Mouse (Mus musculus) megakaryocyte, adult 5-6 weeks (primary cell): ENCODE measurements around the gene Ntf3. TPM values are rescaled to one million over a fixed set of nuclear protein-coding genes. Genes with fewer than 3 reads are reported as not detected.

Experiments used
- ATAC-seq: 2 replicates; pipeline ENCODE4 v1.8.0; 2016; ENCODE audit warnings: mild to moderate bottlenecking, inconsistent platforms; ENCODE audit not compliant: poor library complexity, severe bottlenecking
- total RNA-seq, 2 experiments: library from RNA; stranded (forward) in 1 of 2; stranded (reverse) in 1 of 2; fragments of 153-499, 151-499 nt in 1 of 2; fragments of 221-1000, 200-1000 nt in 1 of 2; gene quantifications; 2 replicates each; pipeline versions ENCODE4 v1.2.3 to v1.2.4; 2015 to 2017

Ntf3 gene
- not detected in 2 replicates for total RNA-seq (2015)
- total RNA-seq (2017), result not detected in 2 replicates

- ATAC-seq, result no peak
Measured at GRCm38 (mm10) chr6:126166548-126167207, at the start of gene Ntf3. TSS of gene Ntf3 (minus strand) at chr6:126166910.

DNA sequence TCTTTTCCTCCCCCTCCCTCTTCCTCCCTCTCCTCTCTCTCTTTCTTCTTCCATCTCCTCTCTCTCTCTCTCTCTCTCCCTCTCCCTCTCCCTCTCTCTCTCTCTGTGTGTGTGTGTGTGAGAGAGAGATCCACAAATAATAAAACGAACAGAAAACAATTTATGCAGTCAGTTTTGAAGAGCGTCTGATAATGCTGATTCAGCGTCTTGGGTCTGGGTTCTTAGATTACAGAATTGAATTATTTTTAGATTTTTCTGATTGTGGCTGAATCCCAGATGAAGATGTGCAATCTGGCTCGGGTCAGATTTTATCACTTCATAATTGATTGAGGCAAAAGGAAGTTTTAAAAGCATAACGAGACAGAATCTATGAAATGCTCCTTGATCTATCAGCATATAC, 46.6 kb upstream of the Ntf3 start:
- no peak for ATAC-seq

DNA sequence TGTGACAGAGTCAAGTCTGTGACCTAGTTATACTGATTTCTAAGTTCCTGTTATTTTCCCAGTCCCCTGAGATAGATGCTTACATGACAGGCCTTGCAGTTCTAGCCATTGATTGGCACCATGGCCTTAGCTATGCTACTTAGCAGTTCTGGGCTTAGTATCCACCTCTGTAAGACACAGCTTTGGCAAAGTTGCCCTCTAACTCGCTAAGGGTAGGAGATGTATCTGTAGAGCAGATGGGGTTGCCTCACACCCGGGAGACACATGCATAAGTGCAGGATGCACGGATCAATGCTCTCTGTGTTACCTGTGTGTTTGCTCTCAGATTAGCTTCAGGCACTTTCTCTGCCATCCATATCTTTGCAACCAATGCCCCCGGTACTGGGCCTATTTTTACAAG, 36.7 kb upstream of the Ntf3 start:
- no peak for ATAC-seq

- no peak for ATAC-seq
Measured at GRCm38 (mm10) chr6:126202959-126203358, 36.2 kb upstream of the Ntf3 start.

DNA sequence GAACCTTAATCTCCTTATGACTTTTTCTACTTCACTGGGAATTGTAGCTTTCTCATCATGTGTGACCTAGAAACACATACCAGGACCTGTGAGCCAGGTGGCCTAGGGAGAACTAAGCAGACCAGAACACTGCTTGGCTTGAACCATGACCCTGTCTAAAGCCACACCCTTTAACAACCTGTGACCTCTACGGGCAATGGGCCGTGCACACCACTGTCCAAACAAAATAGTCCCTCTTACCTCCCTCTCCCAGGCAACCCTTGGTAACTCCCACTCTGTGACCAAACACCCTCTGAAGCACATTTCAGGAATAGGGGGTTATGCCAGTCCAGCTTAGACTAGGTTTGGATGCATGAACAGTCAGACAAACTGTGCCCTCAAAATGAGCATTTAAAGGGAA, 35.0 kb upstream of the Ntf3 start:
- ATAC-seq, result no peak

DNA sequence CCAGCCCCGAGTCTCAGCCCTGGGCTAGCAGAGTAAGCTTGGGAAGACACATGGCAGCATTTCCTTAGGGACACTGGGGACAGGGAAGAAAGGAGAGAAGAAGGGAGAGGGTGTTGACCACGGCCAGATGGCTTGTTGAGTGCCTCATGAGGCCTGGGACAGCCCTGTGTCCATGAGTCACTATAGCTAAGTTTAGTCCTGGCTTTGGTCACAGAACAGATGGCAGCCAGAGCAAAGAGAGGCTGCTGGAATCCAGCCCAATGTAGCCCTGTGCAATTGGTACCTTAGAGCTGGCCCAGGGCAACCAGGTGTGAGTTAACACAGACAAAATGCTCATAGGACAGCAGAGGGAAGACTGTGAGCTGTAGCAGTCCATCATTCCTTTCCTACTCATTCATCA, 33.2 kb upstream of the Ntf3 start:
- ATAC-seq, result no peak

DNA sequence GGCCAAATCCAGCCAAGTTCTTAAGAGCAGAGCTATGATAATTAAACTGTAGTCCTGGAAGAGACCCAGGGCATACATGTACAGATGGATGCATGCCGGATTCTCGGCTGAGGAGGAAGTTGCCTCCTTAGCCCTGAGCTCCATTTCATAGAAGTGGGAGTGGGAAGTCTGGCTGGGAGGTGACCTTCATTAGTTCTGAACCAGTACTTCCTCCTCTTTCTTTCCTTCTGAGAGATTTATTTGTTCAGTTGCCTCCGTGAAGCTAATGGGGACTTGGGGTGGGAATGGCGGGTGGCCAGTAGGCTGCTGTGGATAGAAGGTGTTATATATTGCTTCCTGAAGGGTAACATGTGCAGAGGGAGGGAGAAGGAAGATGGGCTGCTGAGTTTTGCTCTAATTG, 28.1 kb upstream of the Ntf3 start:
- no peak for ATAC-seq

GRCm38 (mm10) chr6:126190218-126190871, 23.6 kb upstream of the Ntf3 start:
- no peak for ATAC-seq

- ATAC-seq, result no peak
Measured at GRCm38 (mm10) chr6:126187400-126187799, 20.7 kb upstream of the Ntf3 start.

DNA sequence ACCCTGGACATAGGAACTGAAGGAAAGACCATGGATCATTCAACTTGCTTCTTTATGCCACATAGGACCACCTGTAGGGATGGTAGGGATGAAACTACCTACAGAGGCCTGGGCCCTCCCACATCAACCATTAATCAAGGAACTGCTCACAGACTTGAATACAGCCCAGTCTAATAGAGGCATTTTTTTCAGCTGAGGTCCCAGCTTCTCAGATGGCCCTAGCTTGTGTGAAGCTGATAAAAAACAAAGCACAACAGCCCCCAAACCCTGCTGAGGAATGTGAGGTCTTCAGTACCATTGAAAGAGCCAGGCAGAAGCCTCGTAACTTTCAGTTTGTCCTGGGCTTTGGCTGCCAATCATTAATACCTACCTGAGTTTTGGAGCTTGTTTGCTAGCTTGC, 19.4 kb upstream of the Ntf3 start:
- no peak for ATAC-seq

DNA sequence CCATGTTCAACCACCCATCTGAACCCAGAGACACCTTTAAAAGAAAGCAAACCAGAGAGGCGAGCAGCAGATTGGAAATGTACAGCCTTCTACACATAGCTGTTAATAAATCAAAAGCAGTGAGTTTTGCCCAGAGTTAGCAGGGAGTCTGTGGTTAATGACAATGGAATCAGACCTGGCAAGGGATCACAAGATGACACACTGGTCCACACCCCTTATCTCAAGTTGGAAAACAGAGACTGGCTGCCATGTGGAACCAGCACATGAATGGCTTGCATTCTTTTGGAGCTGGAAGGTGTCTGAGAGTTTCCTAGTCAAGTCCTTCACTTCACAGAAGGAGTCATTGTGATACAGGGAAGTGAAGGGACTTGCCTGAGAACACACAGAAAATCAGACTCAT, 5.4 kb upstream of the Ntf3 start:
- no peak for ATAC-seq

DNA sequence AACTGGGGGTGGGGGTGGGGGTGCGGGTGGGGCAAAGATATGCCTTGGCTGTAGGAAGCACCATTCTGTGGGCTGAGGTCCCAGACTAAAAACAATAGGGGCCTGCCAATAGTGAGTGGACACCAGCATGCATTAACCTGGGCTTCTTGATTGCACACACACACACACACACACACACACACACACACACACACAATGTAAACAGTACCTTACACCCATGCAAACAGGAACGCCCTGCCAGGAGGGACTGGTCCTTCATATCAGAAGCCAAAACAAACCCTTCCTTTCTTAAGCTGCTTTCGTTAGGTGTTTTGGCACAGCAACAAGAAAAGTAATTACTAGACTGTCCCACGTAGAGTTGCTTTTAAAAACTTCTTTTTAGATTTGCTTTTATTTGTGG, 4.1 kb upstream of the Ntf3 start:
- ATAC-seq, result no peak

DNA sequence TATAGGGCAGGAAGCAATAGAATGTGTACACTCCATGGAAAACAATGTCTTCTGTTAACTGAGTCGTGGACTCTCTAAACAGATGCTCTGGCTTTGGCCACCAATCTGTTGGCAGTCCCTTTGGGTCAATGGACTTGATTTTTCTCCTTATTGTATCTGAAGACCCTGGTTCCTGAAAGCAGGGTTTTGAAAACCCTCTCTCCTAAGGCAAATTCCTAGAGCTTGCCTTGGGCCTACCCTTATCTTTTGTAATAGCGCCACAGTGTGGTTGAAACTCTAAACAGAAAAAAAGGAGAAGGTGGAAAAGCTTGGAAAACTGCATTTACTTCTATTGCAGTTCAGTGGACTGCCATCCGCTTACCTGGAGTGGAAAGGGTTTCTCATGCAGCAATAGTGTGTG, 1.0 kb upstream of the Ntf3 start:
- no peak for ATAC-seq

DNA sequence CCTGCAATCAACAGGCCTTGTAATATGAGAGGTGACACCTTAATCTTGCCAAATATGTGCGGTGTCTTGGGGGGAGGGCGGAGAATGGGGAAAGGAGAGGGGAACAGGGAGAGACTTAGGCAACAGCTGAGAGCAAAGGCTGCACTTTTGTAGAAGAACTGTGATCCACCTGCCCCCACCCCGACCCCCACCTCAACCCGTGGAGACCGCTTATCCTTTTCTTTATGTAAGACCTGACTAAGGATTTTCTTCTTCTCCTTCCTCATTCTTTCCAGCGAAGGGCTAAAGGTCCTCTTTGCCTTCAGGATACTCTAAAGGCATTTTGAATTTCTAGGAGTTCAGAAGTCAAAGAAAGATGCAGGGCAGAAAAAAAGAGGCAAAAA, 489 bp upstream of the Ntf3 start:
- ATAC-seq, result no peak

GRCm38 (mm10) chr6:126165591-126166155, 1.0 kb downstream of the Ntf3 start:
- no peak for ATAC-seq

DNA sequence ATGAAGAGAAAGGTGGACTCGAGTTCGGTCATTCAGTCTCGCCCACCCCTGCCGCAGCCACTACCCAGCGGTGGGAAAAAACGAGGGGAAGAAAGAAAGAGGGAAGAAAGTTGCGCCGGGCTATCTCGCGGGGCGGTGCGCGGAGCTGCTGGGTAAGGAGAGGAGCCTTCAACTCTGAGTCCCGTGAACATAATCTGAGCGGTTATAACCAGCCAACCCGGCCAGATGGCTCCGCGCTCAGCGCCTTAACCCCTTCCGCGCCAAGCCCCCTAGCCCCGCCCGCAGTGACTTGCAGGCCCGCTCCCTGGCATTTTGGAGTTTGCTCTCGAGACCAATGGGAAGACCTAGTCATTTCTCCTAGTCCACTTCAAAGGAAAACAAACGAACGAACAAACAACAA, 1.9 kb downstream of the Ntf3 start:
- no peak for ATAC-seq

GRCm38 (mm10) chr6:126163861-126164755, 2.6 kb downstream of the Ntf3 start:
- no peak for ATAC-seq

DNA sequence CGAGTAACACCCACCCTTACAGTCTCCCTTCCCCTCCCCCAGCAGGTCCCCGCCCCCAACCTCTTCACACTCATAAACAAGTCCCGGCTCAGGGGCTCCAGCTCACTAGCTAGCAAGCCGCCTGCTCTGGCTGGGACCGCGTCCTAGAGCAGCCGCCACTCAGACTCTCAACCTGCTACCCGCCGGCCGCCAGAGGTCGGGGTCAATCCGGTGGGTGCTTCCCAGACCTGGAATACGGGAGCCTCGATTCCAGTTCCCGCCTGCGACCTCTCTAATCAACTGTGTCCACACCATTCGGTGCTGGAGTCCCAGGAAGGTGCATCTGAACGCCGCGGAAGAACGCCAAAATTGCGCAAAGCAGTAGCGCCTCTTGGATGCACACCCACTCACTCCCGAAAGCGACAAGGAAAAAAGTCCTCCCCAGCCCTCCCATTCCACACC, 3.5 kb downstream of the Ntf3 start:
- ATAC-seq, result no peak

- ATAC-seq, result no peak
Measured at GRCm38 (mm10) chr6:126162351-126162758, 4.4 kb downstream of the Ntf3 start.

GRCm38 (mm10) chr6:126161571-126162340, 5.0 kb downstream of the Ntf3 start:
- ATAC-seq, result no peak

DNA sequence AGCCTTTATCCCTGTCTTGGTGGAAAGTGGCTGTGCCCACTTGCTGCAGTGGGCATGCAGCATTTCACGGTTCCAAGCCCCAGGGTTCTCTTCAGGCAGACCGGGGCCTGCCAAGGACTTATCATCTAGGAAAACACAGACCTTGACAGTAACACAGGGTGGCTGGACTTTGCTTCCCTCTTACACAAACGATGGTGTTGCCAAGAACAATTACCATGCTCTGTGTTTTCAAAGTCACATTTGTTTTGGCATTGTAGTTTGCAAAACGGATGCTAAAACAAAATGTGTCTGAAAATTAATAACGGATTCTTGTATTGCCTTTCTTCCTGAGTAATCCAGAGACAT, 6.7 kb downstream of the Ntf3 start:
- no peak for ATAC-seq
